Mouse (Mus musculus) layer of hippocampus, postnatal 10 days (tissue): Measurements from ENCODE around the gene Emilin2. TPM values are rescaled to one million over a fixed set of nuclear protein-coding genes. Genes with fewer than 3 reads are reported as not detected.

Experiments used
- DNase-seq, 2 experiments: peaks; one replicate each; pipeline ENCODE4 v3.0.0; 2021; ENCODE audit warnings: low spot score in 2 of 2
- total RNA-seq, 2 experiments: library from RNA; stranded (reverse); gene quantifications; 2 replicates each; pipeline ENCODE4 v1.2.3; 2021

Gene Emilin2
- total RNA-seq, 2 experiments from 2014 or later: 5.0 to 6.4 TPM

DNA sequence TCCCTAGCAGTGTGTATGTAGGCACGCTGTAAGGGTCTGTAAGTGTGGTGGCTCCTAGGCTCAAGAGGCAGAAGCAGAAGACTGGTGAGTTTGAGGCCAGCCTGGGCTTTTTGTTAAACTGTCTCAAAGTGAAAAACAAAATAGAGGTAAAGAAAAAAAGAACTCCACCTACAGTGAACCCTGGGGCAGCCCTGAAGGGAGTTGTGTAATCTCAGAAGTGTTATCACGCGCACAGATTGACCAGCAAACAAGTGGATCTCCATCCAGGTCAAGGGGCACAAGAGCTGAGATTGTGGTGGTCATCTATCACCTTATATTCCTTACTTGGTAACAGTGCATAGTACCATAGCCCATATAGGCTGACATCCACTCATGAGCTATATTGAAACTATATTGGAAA lies 104.5 kb downstream of the Emilin2 start:
- no peak for DNase-seq

DNA sequence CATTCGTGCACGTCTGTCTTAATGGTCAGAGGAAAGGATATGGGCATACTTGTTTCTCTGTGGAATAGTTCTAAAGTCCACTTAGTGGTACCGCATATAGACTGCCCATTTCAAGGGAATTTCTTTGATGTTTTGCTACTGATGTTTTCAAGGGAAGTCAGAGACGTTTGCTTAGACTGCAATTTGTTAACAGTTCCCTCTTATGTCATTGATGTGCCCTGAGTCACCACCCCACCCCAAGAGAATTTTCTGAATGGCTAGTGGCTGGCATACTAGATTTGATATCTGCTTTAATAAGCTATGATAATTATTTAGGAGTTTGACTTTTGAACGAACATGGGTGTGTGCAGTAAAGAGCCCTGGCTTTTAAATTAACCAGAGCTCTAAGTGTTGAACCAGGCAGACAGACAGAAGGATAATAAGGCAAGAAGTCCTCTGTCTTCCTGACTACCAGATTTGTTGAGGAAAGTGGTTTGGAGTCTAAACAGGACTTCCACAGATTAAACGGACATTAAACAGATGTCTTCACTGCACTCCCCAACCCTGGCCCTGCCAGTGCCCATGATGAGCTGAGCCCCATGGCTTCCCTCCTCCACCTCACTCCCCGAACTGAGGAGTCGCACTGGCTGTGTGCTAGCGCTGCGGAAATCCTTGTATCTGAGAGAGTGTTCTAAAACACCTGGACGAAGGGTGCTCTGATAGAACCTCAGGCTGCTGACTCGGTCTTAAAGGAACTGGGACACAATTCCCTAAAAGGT lies 105.5 kb downstream of the Emilin2 start:
- no peak for DNase-seq

DNA sequence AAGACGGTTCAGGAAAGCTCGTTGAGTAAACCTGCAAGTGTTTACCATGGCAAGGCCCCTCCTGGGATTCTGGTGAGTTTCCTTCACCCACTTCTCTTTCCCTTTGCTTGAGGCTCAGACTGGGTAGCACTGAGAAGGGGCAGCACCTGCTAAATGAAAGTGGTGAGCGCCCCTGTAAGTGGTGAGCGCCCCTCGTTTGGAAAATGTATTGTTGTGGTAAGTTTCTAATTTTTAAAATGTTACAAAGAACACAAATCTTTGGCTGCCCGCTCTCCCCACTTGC lies 107.0 kb downstream of the Emilin2 start:
- no peak for DNase-seq

DNA sequence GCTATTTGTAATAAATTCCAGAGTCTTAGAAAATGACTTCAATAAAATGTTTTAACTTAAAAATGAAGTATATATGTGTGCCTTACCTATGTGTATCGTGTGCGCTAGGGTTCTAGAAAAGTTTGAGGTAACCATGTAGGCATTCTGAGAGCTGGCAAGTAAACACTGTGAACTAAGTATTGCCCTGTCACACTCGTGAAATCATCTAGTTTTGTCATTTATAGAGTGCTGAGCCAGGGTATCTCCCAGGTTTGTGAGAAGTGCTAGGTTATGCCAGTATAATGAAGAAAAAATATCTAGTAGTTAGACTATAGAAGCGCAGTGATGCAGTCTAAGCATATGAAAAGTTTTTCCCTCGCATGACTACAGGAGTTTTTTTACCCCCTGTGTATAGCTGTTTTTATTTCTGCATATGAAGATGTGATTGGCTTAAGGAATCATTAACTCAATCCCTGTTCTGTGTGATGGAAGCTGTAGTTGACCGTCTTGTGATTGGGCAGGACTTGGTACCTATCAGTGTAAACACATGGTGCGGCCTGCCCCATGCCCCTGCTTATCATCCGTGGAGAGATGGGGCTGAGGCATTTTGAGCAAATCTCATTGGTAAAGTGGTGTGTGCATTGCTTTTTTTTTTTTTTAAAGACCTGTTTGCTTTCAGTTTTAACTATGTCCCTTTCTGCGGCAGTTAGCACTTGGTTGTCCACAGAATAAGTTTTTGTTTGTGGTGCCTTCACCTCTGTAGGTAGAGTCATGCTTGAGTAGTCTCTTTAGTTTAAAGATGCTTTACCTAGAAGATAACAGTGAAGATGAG lies 107.6 kb downstream of the Emilin2 start:
- DNase-seq: no peak

Other genes with a start within 250 kb of the Emilin2 start
- gene Lpin2, start 129.4 kb downstream of the Emilin2 start, total RNA-seq: 10 to 100 TPM; 71.2 to 79.9 TPM
- gene Gm4707, start 147.9 kb upstream of the Emilin2 start, total RNA-seq: 1 to 10 TPM; 2.1 to 4.0 TPM
- gene Smchd1, start 163.4 kb upstream of the Emilin2 start, total RNA-seq: 10 to 100 TPM; 29.0 to 37.1 TPM
- gene Ndc80, start 214.9 kb upstream of the Emilin2 start, total RNA-seq: 1 to 10 TPM; 2.2 TPM
- gene Spdya, start 240.1 kb upstream of the Emilin2 start, total RNA-seq: 1 to 10 TPM; 1.4 to 1.5 TPM